In genomic region chr1:189927644-189928043, GRCm38 (mm10) we compare ENCODE assay signal across 8 mouse cellular contexts. TPM values are rescaled to one million over a fixed set of nuclear protein-coding genes. Genes with fewer than 3 reads are reported as not detected.
DNase-seq lines count a peak whose midpoint lies in the region; ATAC-seq and TF ChIP-seq lines count a peak whose summit lies in the region.

No protein-coding gene starts in this region.

- 10% methylated on average over 6 of the region's 6 CpGs for WGBS in midbrain, embryonic 11.5 days
- WGBS in midbrain, embryonic 15.5 days = 6% methylated on average over 6 of the region's 6 CpGs
- WGBS in heart, embryonic 10.5 days = 5% methylated on average over 6 of the region's 6 CpGs
- 4% methylated on average over 6 of the region's 6 CpGs for WGBS in kidney, embryonic 16.5 days
- 2% methylated on average over 6 of the region's 6 CpGs for WGBS in stomach, postnatal 0 days

- H3K9ac ChIP-seq in midbrain, embryonic 11.5 days (ENCODE audit: low read length) = no peak overlapping the region
- H3K9ac ChIP-seq in midbrain, embryonic 15.5 days = no peak overlapping the region
- H3K9ac ChIP-seq in kidney, embryonic 16.5 days (replicated peaks; ENCODE audit: low read length) = no peak overlapping the region
- H3K9ac ChIP-seq in stomach, postnatal 0 days (ENCODE audit: low read length) = no peak overlapping the region

- no peak overlapping the region for H3K4me2 ChIP-seq in midbrain, embryonic 11.5 days
- H3K4me2 ChIP-seq in midbrain, embryonic 15.5 days = no peak overlapping the region
- H3K4me2 ChIP-seq in kidney, embryonic 16.5 days (replicated peaks; ENCODE audit: low read depth, low read length) = 0 out of 2 replicates have a peak overlapping the region, but pooled peaks have one; percentile 10
- H3K4me2 ChIP-seq in stomach, postnatal 0 days (replicated peaks; ENCODE audit: low read depth) = no peak overlapping the region

- H3K27ac ChIP-seq in midbrain, embryonic 11.5 days (ENCODE audit: low read depth, low read length) = no peak overlapping the region
- no peak overlapping the region for H3K27ac ChIP-seq in midbrain, embryonic 15.5 days
- H3K27ac ChIP-seq in heart, embryonic 10.5 days = peak overlapping the region; percentile 81
- no peak overlapping the region for H3K27ac ChIP-seq in kidney, embryonic 16.5 days (ENCODE audit: low read length)
- no peak overlapping the region for H3K27ac ChIP-seq in stomach, postnatal 0 days (replicated peaks)

- no peak for TF ChIP-seq EP300 in stomach, postnatal 0 days (optimal IDR thresholded peaks at IDR 0.05)

- H3K36me3 ChIP-seq in midbrain, embryonic 11.5 days (ENCODE audit: control insufficient read depth, insufficient read depth, low read length) = no peaks in the 10 kb centered on the region
- H3K36me3 ChIP-seq in midbrain, embryonic 15.5 days (replicated peaks) = no peaks in the 10 kb centered on the region
- H3K36me3 ChIP-seq in heart, embryonic 10.5 days = no peaks in the 10 kb centered on the region
- H3K36me3 ChIP-seq in kidney, embryonic 16.5 days (ENCODE audit: insufficient read depth, low read length) = no peaks in the 10 kb centered on the region
- H3K36me3 ChIP-seq in stomach, postnatal 0 days (ENCODE audit: control insufficient read depth, insufficient read depth, low read length) = no peaks in the 10 kb centered on the region

- peak; percentile 80 for ATAC-seq in midbrain, embryonic 11.5 days (ENCODE audit: low FRiP score)
- ATAC-seq in midbrain, embryonic 15.5 days (replicated peaks) = no peak
- no peak; the same call in 1 of the 2 replicates for ATAC-seq in kidney, embryonic 16.5 days (ENCODE audit: low FRiP score, low TSS enrichment)
- 0 out of 2 replicates have a peak, but pooled peaks have one; percentile 64 for ATAC-seq in stomach, postnatal 0 days (ENCODE audit: low FRiP score, low TSS enrichment)

- H3K9me3 ChIP-seq in midbrain, embryonic 11.5 days (ENCODE audit: control insufficient read depth, low read length) = no peaks in the 10 kb centered on the region
- H3K9me3 ChIP-seq in midbrain, embryonic 15.5 days = no peaks in the 10 kb centered on the region
- no peaks in the 10 kb centered on the region for H3K9me3 ChIP-seq in heart, embryonic 10.5 days
- H3K9me3 ChIP-seq in kidney, embryonic 16.5 days (ENCODE audit: low read length) = no peaks in the 10 kb centered on the region
- no peaks in the 10 kb centered on the region for H3K9me3 ChIP-seq in stomach, postnatal 0 days (ENCODE audit: control insufficient read depth, low read length)

- TF ChIP-seq CTCF in stomach, postnatal 0 days (IDR thresholded peaks at IDR 0.05; ENCODE audit: low read depth) = peak; percentile 90

- DNase-seq in midbrain, embryonic 11.5 days (ENCODE audit: low spot score, missing footprints) = peak; percentile 94
- DNase-seq in adrenal gland, adult 18-20 months (ENCODE audit: low spot score in 2 of 2) = peak; percentile 54 to 62
- peak; percentile 84 for DNase-seq in embryo, embryonic 10 days (ENCODE audit: low spot score)
- peak; percentile 80 for DNase-seq in heart, embryonic 10.5 days (ENCODE audit: low spot score)
- peak; percentile 70 for DNase-seq in lung, postnatal 14 days
- peak; percentile 57 for DNase-seq in stomach, postnatal 0 days (ENCODE audit: low spot score)

- no peak overlapping the region for H3K4me3 ChIP-seq in midbrain, embryonic 11.5 days (ENCODE audit: low read depth, low read length)
- no peak overlapping the region for H3K4me3 ChIP-seq in midbrain, embryonic 15.5 days
- no peak overlapping the region for H3K4me3 ChIP-seq in heart, embryonic 10.5 days
- no peak overlapping the region for H3K4me3 ChIP-seq in kidney, embryonic 16.5 days (ENCODE audit: low read length)
- H3K4me3 ChIP-seq in stomach, postnatal 0 days (ENCODE audit: low read depth, low read length) = no peak overlapping the region

- H3K4me1 ChIP-seq in midbrain, embryonic 11.5 days (ENCODE audit: control insufficient read depth, insufficient read depth, low read length) = peaks cover 6% of the 10 kb centered on the region
- peaks cover 7% of the 10 kb centered on the region for H3K4me1 ChIP-seq in midbrain, embryonic 15.5 days
- peaks cover 51% of the 10 kb centered on the region for H3K4me1 ChIP-seq in heart, embryonic 10.5 days
- H3K4me1 ChIP-seq in kidney, embryonic 16.5 days (ENCODE audit: insufficient read depth, low read length) = peaks cover 5% of the 10 kb centered on the region
- H3K4me1 ChIP-seq in stomach, postnatal 0 days (replicated peaks; ENCODE audit: control insufficient read depth, insufficient read depth) = no peaks in the 10 kb centered on the region; the same call in 1 of the 2 replicates

- H3K27me3 ChIP-seq in midbrain, embryonic 11.5 days (ENCODE audit: control insufficient read depth, insufficient read depth, low read length) = no peaks in the 10 kb centered on the region; the same call in 1 of the 2 replicates
- H3K27me3 ChIP-seq in midbrain, embryonic 15.5 days (replicated peaks) = no peaks in the 10 kb centered on the region
- no peaks in the 10 kb centered on the region for H3K27me3 ChIP-seq in heart, embryonic 10.5 days (ENCODE audit: insufficient read depth, poor library complexity, severe bottlenecking)
- H3K27me3 ChIP-seq in kidney, embryonic 16.5 days (ENCODE audit: insufficient read depth, low read length) = no peaks in the 10 kb centered on the region
- no peaks in the 10 kb centered on the region for H3K27me3 ChIP-seq in stomach, postnatal 0 days (ENCODE audit: control insufficient read depth, insufficient read depth, low read length)

RNA-seq across cellular contexts. Expression of gene Smyd2, which starts 5.5 kb away (rescaled TPM):
- 50.9 and 54.9 TPM in 2 replicates for polyA plus RNA-seq in midbrain, embryonic 11.5 days (2014; fragmentation: Nextera tagmentation; extraction: Ambion mirVana)
- polyA plus RNA-seq in midbrain, embryonic 15.5 days (2015; fragmentation: Nextera tagmentation; extraction: Ambion mirVana) = 71.3 and 71.8 TPM in 2 replicates
- 10 to 100 TPM; 64.6 to 80.0 TPM for total RNA-seq in adrenal gland, adult 18-20 months (2021)
- polyA plus RNA-seq in heart, embryonic 10.5 days (2016; fragmentation: Nextera tagmentation; extraction: Ambion mirVana) = 129 and 183 TPM in 2 replicates
- 87.6 and 89.7 TPM in 2 replicates for polyA plus RNA-seq in kidney, embryonic 16.5 days (2015; fragmentation: Nextera tagmentation; extraction: Ambion mirVana)
- polyA plus RNA-seq in stomach, postnatal 0 days (2015; fragmentation: Nextera tagmentation; extraction: Ambion mirVana) = 59.0 and 61.7 TPM in 2 replicates

Comparison
In these comparisons a context has a peak if more than half of its experiments do, and no peak if none do; other contexts are left out.
1. ATAC-seq: peak in midbrain, embryonic 11.5 days (single experiment) and stomach, postnatal 0 days (single experiment); none in midbrain, embryonic 15.5 days (single experiment) and kidney, embryonic 16.5 days (single experiment).
2. Peak in every context shown above with its lines, with median percentiles within 50 percentile points of each other: DNase-seq.